Mouse (Mus musculus) intestine, postnatal 0 days (tissue): ENCODE data around the gene Fam72a. TPM values are rescaled to one million over a fixed set of nuclear protein-coding genes. Genes with fewer than 3 reads are reported as not detected.

Experiments
- ATAC-seq: fragments of 200-750 bp; cut with Nextera tagmentation; 2 replicates; pipeline ENCODE4 v1.8.0; 2017; ENCODE audit warnings: mild to moderate bottlenecking, moderate TSS enrichment, moderate library complexity
- H3K27ac ChIP-seq: fragments of 300-500 bp; sonication (generic); 2 replicates; pipeline ENCODE4 v1.5.1; 2014; ENCODE audit warnings: mild to moderate bottlenecking, low read depth, low read length, moderate library complexity
- H3K27me3 ChIP-seq: fragments of 300-500 bp; sonication (generic); replicated peaks from 2 replicates; pipeline ENCODE4 v1.6.1; 2014; ENCODE audit warnings: low read length, mixed read lengths; ENCODE audit not compliant: control insufficient read depth, insufficient read depth
- H3K36me3 ChIP-seq: fragments of 300-500 bp; sonication (generic); 2 replicates; pipeline ENCODE4 v1.6.1; 2014; ENCODE audit warnings: mild to moderate bottlenecking, moderate library complexity; ENCODE audit not compliant: control insufficient read depth, insufficient read depth
- H3K4me1 ChIP-seq: fragments of 300-500 bp; sonication (generic); replicated peaks from 2 replicates; pipeline ENCODE4 v1.6.1; 2014; ENCODE audit warnings: antibody characterized with exemption, low read length, mixed read lengths; ENCODE audit not compliant: control insufficient read depth, insufficient read depth
- H3K4me2 ChIP-seq: fragments of 300-500 bp; sonication (generic); replicated peaks from 2 replicates; pipeline ENCODE4 v1.6.1; 2014; ENCODE audit warnings: low read depth, mild to moderate bottlenecking, moderate library complexity
- H3K4me3 ChIP-seq: fragments of 300-500 bp; sonication (generic); 2 replicates; pipeline ENCODE4 v1.5.1; 2014; ENCODE audit warnings: low read depth, low read length
- H3K9ac ChIP-seq: fragments of 300-500 bp; sonication (generic); 2 replicates; pipeline ENCODE4 v1.6.1; 2014; ENCODE audit warnings: mild to moderate bottlenecking, low read depth, low read length
- H3K9me3 ChIP-seq: fragments of 300-500 bp; sonication (generic); 2 replicates; pipeline ENCODE4 v1.6.1; 2016; ENCODE audit warnings: mixed run types; ENCODE audit not compliant: control insufficient read depth
- CTCF ChIP-seq: sonication (generic); IDR thresholded peaks from 2 replicates; pipeline ENCODE4 v1.5.1; 2016; ENCODE audit warnings: low read depth, mild to moderate bottlenecking, control low read depth, antibody characterized with exemption, moderate library complexity
- WGBS: fragments of 180-500 bp; shearing (Covaris S2); extraction: QIAGEN DNeasy Blood & Tissue Kit; methylation state at CpG from one replicate; pipeline ENCODE4 v1.1.7; 2014; 5-methylcytosine and 5-hydroxymethylcytosine counted together
- microRNA-seq: library from miRNA; unstranded; fragments of <30 nt; microRNA quantifications from one replicate; pipeline ENCODE4, GENCODE M21; 2016
- polyA plus RNA-seq: library from polyadenylated mRNA; unstranded; fragments of >200 nt; fragmentation: Nextera tagmentation; extraction: Ambion mirVana; gene quantifications from 2 replicates; pipeline ENCODE4 v1.2.1, GENCODE M21; 2015

Fam72a gene
- polyA plus RNA-seq, 1 experiment from 2014 or later = 1.1 TPM

- WGBS = 62% methylated on average over 8 of the region's 8 CpGs
- TF ChIP-seq CTCF = no peak
- H3K4me3 ChIP-seq = no peak overlapping the region
- H3K9me3 ChIP-seq = no peaks in the 10 kb centered on the region
- H3K36me3 ChIP-seq = no peaks in the 10 kb centered on the region
- no peak overlapping the region for H3K4me2 ChIP-seq
- H3K4me1 ChIP-seq = no peaks in the 10 kb centered on the region
- H3K27ac ChIP-seq = no peak overlapping the region
- H3K27me3 ChIP-seq = no peaks in the 10 kb centered on the region
- ATAC-seq = no peak
- H3K9ac ChIP-seq = no peak overlapping the region
Measured at GRCm38 (mm10) chr1:131586836-131587235, 59.1 kb downstream of the Fam72a start.

Small RNAs within 50 kb of the gene (microRNA-seq; reads per million reads assigned to microRNA genes)
- gene Gm24273 = not detected

Other genes starting within 250 kb of the Fam72a start
- gene Ikbke, start 248.3 kb upstream of the Fam72a start, polyA plus RNA-seq = 8.3 and 10.3 TPM in 2 replicates
- 3.1 and 5.4 TPM in 2 replicates for gene Srgap2, start 551 bp upstream of the Fam72a start, polyA plus RNA-seq
- 0.05 TPM in 1 of 2 replicates, not detected in the other for gene Avpr1b, start 71.3 kb downstream of the Fam72a start, polyA plus RNA-seq
- 5.5 and 16.5 TPM in 2 replicates for gene Ctse, start 110.4 kb downstream of the Fam72a start, polyA plus RNA-seq
- gene Rab7b, start 160.8 kb downstream of the Fam72a start, polyA plus RNA-seq = 2.9 and 3.3 TPM in 2 replicates
- gene Slc26a9, start 216.1 kb downstream of the Fam72a start, polyA plus RNA-seq = 0.03 and 0.67 TPM in 2 replicates